Mouse (Mus musculus): ENCODE data around the gene Tmem168.

Gene Tmem168

DNA sequence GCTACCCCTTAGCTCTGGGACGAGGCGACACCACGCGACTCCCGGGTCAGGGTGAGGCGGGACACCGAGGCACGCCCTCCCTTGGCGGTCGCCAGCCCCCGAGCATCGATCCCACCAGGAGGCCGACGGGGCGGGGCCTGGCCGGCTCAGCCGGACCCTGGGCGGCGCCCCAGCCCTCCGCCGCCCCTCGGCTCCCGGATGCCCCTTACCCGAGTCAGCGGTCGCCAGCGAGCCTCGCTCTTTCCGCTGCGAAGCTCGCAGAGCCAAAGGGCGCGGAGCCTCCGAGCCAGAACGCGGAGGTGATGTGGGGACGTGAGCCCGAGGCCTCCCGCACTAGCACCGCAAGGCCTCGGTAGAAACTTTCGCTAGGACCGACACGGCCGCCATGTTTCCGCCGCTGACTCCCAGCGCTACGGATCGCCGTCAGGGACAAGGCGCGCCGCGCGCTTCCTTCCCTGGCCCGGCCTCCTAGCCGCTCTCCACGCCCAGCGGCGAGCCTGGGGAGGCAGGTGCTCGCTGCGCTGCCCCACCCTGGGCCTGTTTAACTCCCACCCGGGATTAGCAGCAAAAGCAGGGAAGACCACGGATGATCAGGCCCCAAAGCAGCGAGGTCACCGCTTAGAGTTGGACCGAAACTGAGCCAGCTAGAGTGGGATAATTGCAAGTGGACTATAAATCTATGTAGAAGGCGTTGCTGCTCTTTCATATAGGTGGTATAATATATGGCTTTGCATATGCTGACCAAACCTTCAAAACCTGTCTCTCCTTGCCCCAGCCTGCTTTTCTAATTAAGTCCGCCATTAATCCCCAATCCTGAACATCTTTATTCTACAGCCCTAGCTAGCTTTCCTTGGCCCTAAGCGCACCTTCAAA, at the start of gene Tmem168:
TSS of gene Tmem168 (minus strand) at position 480 of the 873 bp plus-strand sequence.
- DNase-seq (ENCODE audit: low read depth) = peak; percentile 91

DNA sequence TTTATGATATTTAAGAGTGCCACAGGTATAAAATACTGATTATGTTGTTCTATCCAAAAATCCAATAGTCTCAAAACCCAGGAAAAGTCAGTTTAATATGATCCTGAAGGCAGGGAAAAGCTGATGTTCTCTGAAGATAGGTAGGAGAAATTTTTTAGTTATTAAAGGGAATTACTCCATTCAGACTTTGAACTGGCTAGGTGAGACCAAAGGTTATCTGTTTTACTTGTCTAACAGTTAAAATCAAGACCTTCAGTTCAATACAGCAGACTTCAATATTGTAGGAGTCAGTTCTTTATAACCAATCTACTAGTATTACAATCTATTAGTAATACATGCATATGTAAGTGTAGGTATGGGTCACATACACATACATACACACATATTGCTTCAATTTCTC, 46.2 kb upstream of the Tmem168 start:
- DNase-seq (ENCODE audit: low read depth) = no peak

DNA sequence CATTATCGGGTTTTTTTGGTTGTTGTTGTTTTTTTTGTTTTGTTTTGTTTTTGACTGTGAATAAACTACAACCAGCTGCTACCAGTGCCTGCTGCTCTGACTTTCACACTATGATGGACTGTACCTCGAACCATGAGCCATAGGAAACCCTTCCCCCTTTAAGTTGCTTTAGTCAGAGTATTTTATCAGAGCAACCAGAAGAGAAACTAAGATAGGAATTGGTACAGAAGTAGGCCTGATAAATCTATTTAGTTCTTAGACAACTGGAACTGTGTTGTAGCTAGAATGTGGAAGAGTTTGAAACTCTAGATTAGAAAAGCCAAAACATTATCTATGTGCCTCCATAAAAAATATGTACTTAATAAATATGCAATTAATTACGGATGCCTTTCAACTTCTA, 44.4 kb upstream of the Tmem168 start:
- no peak for DNase-seq (ENCODE audit: low read depth)

DNA sequence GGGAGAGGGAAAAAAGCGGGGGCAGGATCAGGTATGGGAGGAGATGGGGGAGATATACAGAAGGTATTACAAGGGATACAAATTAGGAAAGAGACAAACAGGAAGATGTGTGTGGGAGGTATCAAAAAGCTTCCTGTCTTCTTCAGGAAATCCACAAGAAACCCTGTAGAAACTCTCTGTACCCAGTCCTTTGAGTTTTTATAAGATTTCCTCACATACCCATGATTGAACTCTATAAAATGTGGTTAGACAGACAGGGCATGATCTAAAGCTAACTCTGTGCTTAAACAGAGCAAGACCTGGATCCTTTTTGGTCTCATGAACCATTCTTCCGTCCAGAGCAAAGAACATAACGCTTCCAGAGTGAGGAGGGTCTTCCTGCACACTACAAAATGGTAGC, 43.0 kb upstream of the Tmem168 start:
- no peak for DNase-seq (ENCODE audit: low read depth)

DNA sequence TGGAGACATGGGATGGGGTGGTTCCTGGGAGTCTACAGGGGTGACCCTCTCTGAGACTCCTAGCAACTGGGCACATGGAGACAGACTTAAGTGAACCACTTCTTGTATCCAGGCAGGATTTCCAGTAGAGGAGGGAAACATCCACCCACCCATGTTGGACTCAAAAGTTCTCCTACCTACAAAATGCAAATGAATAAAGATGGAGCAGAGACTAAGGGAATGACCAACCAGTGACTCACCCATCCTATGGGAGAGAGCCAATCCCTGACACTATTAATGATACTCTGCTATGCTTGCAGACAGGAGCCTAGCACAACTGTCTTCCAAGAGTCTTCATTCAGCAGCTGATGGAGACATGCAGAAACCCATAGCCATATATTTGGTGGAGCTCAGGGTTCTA, 40.4 kb upstream of the Tmem168 start:
- no peak for DNase-seq (ENCODE audit: low read depth)

DNA sequence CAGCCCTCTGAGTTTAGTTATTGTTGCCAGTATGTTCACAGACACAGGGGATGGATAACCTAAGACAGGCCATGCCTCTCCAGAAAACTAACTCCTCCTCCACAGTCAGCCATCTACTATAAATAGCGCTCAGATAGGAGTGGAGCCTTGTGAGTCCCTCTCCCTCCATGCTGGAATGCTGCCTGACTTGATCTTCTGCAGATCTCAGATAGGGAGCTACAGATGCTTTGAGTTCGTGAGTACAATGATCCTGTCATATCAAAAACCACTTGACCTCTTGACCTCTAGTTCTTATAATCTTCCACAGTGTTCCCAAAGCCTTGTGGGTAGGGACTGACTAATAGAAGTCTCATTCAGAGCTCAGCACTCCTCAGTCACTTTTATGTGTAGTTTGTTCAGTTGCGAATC, 28.7 kb upstream of the Tmem168 start:
- DNase-seq (ENCODE audit: low read depth) = no peak

DNA sequence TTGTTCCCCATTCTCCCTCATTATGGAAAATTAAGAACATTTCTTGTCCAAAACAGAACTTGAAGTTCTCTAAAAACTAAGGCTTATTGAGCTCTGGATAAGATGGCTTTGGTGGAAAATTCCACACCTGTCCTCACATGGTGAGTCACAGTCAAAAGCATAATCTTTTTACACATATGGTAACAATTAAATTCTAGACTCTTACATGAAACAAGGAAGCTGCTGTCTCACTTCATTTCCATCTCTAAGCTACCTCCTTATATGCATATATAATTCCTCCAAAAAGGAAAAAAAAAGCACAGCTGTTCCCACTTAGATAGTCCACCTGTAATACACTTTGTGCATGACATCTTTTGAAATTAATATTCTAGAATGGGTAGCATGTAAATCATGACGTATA, 24.7 kb upstream of the Tmem168 start:
- no peak for DNase-seq (ENCODE audit: low read depth)

DNA sequence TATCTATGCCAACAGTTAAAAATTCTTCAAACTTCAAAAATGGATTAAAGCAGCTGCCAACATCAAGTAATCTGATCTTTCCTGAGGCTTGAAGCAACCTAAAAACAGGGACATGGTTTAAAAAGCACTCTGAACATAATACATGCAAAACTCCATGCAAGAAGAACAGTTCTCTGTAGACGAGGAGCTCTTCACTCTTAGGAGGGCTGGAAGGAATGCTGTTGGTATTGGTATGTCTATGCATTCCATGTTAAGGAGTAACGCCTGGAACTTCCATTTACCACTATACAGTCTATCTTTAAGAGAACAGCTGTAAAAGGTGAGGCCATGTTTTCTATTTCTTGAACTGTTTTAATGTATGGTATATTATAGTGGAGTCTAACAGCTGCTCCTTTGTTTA, 22.7 kb upstream of the Tmem168 start:
- no peak for DNase-seq (ENCODE audit: low read depth)

DNA sequence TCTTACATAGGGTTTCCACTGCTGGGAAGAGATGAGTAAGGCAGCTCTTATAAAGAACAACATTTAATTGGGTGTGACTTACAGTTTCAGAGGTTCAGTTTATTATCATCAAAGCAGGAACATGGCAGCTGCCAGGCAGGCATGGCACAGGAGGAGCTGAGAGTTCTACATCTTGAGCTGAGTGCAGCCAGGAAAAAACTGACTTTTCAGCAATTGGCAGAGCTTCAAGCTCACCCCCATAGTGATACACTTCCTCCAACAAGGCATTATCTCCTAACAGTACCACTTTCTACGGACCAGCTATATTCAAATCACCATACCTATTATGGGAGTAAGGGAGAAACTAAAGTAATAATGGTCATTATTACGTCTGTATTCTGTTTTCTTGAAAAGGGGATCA, 11.7 kb upstream of the Tmem168 start:
- DNase-seq (ENCODE audit: low read depth) = no peak

DNA sequence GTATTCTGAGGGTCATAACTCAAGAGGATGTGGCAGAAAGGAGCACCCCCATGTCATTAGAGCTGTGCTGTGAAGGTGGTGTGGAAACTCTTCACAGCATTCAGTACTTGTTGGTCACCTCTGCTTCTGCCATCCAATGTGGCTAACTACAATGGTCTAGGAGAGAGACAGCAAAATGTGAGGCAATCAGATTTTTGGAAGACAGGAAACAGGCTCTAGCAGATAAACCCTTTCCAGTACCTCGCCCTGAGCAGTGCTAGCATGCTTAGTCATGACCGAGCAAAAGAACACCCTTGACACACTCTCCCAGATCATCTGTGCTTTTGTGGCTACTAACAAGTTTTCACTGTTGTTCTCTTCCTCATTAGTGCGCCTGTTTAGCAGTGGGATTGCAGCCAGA, 9.2 kb upstream of the Tmem168 start:
- DNase-seq (ENCODE audit: low read depth) = no peak

DNA sequence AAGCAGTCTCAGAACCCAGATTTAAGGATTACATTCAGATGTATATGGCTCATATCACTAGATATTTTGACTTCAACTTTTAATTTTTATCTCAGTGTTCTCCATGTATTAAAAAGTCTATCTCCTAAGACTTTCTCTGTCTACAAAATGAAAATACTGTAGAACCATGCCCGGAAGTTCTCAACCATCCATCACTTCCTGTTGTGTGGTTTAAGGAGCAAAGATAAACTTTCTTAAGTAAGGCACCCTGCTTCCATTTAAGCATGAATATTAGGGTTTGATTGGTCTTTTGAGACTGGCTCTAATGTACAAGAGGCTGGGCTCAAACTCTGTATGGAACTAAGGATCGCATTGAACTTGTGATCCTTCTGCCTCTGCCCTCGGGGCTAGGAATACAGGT, 6.7 kb upstream of the Tmem168 start:
- no peak for DNase-seq (ENCODE audit: low read depth)

DNA sequence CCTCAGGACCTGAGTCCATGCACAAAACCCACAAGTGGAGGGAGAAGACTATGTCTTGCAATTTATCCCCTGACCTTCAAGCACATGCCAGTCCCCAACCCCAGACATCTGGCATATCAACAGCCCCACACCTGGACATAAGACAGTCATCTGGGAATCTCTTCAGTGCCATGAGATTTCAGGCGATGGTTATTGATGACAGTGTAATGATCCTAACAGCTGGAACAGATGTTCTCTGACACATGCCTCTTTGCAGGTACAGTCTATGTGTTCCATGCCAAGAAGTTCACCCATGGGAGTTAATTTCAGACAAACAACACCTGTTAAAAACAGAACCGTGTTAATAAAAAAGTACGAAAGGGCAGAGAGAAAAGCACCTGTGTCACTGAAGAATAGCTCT, 5.8 kb upstream of the Tmem168 start:
- no peak for DNase-seq (ENCODE audit: low read depth)

DNA sequence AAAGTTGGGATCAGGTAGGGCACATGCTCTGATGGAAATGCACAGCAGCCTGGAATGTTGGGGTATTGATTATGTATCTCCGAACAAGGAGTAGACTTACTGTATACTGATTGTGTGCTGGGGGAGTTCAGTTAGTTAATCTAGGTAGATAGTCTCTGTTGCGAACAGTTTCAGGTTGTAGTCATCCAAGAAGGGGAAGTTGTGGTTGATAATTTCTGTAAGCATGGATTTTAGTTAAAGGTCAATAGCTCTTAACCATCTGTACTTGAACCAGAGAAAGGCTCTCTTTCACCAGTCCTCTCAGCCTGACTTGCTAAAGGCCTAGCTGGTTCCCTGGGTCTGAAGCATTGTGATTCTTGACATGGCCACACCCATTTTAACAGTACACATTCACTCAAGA, 3.0 kb upstream of the Tmem168 start:
- DNase-seq (ENCODE audit: low read depth) = no peak

DNA sequence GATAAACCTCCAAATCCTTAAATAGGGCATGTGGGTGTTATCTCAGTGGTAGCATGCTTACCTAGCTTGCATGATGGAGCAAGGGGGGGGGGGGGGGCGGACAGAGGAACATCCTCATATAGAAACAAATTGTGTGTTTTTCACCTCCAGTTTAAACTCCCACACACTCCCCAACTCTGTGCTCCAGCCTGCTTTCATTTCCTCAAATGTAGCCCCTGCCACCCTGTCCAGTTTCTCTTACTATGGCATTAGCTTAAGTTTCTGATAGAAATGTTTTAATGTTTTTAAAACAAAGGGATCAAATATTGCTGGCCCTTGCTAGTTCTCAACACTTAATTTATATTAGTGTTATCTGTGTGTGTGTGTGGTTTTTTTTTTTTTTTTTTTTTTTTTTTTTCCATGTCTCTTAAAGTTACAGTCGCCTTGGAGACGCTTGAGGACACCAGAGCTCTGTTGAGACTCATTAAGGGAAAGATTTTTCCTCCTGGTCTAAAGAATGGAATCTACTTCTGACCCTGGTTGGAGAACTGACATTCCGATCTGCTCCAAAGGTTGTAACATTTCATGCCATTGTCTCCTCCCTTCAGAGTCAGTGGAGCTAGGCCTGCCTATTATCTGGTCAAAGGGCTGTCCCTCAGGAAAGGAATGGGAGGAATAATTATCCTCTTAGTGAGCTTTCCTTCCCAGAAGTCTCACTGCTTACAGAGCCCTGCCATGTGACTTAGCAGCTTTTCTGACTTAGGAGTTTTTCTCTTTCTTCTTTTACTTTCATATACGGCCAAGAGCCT, 1.6 kb upstream of the Tmem168 start:
- DNase-seq (ENCODE audit: low read depth) = no peak

DNA sequence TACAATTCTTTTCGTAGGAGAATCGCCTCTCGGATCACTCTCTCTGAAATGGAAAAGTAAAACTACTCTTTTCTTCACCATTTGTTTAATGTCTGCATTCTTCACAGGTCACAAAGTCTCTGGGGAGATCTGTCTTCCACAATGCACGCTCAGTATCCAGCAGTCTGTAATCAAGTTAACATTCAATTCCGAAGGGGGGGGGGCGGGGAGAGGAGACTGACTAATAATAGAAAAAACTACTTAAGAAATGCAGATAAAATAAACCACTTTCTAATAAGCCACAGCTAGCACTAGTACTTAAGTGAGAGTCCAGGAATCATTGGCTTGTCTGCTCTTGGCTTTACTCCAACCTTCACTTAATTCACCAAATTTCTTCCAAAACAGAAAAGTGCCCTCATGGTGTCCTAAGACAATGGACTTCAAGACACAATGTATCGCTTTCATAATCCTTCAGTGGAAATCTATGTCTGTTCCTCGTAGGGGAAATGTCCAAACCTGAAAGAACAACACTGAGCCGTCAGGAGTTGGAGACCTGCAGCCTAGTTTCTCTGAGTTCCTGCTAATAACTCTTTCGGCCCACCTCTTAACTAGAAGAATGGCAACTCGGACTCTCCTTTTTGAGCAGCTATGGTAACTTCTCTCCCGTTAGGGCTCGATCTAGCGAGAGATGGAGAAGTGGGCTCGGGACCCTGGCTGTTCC, 829 bp downstream of the Tmem168 start:
- no peak for DNase-seq (ENCODE audit: low read depth)

DNA sequence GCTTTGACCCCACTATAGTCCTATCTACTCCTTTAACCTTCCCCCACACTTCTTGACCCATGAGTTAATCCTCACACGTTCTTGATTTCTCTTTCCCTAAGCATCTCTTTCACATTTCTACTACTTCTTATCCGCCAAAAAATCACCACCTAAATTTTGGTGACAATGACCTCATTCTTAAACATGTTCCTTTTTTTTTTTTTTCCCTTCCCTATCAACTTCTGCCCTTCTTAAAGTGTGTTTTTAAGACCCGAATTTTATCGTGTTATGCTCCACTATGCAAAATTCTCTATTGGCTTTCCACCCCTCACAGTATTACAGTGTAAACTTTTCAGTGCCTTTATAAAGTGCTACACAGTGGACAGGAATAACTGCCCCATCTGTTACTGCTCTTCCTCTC, 1.5 kb downstream of the Tmem168 start:
- no peak for DNase-seq (ENCODE audit: low read depth)

DNA sequence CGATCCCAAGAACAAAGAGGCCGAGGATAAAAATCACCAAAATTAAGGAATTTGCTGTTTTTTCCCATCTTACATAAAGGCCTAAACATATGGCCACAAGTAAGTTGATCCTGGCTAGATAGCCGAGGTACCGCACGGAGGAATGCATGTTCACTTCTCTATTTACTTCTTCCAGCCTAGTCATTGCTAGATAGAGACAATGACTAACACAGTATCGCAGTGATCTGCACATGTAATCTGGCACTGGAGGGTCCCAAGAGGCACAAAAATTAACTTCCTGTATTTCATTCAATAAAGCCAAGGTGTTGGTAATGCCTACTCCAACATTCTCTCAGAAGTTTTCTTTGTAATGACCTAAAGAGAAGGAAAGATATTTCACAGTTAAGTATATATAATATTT, 4.8 kb downstream of the Tmem168 start:
- no peak for DNase-seq (ENCODE audit: low read depth)

DNA sequence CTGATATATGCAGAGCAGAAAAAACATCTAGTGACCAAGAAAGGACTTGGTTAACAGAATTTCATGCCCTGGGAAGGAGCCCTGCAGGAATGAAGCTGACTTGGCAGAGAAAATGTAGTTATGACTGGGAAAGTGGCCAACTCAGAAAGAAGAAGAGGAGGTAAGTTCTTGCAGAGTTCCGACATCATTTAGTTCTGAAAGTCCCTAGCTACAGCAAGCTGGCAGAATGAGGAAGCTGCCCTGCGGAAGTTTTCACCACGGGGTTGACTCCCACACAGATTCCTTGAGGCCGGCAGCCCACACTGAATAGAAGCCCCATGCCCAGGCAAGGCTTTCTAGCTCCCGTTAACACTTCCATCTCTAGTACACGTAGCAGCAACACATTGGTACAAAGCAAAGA, 6.3 kb downstream of the Tmem168 start:
- no peak for DNase-seq (ENCODE audit: low read depth)

DNA sequence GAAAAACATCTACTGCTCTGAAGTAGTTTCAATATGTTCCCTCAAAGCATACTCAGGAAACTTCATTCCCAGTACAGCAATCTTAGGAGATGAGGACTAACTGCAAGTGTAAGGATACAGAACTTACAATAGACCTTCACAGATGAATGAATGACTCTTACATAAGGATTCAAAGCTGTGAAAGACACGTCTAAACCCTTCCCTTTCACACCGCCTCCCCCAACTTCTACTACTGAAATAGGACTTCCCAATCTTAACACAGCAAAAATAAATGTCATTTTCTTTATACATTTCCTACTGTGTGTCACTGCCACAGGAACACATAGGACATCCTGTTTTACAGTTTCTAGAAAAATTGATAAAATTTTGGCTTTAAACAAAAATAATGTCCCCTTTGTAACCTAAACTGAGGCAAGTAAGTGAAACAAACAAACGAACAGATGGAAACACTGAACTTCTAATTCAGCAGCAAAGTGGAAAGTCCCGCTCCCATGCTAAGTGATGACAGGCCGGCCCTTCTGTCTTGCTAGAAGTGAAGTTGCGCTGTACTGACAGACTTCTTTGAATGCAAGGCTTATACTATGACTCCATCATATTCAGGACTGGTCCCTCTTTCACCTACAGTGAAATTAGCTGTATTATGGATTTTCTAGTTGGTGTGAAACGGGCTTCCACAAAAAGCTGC, 9.5 kb downstream of the Tmem168 start:
- DNase-seq (ENCODE audit: low read depth) = no peak

DNA sequence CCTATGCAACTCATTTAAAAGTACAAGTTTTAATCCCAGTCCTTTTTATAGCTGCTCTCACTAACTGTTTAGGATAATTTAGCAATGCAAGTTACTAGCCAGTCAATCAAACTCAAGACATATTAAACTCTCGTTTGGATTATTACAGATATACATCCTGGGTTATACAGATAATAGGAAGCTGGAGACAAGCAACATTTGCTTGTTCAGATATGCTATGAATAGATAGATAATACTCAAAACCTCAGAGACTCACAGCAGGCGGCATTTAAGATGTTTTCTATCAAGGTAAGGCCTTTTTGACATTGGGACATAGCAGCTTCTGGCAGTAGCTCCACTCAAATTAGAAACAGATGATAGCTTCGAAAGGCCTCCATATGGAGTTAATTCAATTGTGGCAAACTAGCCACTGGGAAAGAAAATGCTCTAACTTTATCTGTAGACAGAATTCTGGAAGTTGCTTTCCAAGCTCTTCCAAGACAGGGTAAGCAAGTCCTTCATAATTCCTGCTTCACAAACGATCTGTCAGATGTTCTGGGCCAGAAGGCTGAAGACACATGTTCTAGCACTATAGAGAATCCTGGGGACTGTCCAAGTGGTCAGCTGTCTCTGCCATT, 15.1 kb downstream of the Tmem168 start:
- no peak for DNase-seq (ENCODE audit: low read depth)

DNA sequence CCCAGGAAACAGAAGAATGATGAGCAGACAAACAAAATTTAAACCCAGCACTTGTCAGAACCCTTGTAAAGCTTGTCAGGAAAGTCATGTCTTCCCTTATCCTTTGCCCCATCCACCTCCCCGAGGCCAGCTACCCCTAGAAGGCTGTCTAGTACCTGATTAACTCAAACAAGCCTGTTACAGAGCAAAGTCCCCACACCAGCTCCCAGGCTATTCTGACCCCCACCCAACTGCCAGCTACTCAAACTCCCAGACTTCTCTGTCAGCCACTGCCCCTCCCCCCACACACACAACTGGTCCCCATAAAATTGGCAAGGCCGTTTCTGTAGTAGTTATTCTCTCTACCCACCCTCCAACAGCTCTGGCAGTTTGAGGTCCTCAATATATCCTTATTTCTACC, 21.3 kb downstream of the Tmem168 start:
- DNase-seq (ENCODE audit: low read depth) = no peak

DNA sequence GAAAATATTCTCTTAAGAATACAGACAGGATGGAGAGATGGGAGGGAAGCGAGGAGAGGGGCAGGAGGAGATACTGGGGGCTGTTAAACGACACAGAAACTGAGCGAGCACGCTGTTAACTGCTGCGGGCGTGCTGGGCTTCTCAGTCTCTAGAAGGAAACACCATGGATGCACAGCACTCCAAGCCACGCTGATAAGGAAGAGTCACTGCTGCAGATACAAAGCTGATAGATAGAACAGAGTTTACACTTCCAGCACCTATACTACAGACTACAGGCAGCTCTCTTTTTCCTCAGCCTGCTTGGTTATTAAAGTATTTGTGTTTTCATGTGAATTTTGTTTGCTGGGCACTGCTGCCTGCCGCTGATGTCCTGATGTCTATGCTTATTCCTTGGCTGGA, 21.7 kb downstream of the Tmem168 start:
- no peak for DNase-seq (ENCODE audit: low read depth)

All from induced T-regulatory cell, adult 2 months (primary cell).